Mouse (Mus musculus): Measurements from ENCODE around the gene Theg. TPM values are rescaled to one million over a fixed set of nuclear protein-coding genes. Genes with fewer than 3 reads are reported as not detected.

Theg gene
- polyA plus RNA-seq, 1 experiment from 2014 or later, result not detected

DNA sequence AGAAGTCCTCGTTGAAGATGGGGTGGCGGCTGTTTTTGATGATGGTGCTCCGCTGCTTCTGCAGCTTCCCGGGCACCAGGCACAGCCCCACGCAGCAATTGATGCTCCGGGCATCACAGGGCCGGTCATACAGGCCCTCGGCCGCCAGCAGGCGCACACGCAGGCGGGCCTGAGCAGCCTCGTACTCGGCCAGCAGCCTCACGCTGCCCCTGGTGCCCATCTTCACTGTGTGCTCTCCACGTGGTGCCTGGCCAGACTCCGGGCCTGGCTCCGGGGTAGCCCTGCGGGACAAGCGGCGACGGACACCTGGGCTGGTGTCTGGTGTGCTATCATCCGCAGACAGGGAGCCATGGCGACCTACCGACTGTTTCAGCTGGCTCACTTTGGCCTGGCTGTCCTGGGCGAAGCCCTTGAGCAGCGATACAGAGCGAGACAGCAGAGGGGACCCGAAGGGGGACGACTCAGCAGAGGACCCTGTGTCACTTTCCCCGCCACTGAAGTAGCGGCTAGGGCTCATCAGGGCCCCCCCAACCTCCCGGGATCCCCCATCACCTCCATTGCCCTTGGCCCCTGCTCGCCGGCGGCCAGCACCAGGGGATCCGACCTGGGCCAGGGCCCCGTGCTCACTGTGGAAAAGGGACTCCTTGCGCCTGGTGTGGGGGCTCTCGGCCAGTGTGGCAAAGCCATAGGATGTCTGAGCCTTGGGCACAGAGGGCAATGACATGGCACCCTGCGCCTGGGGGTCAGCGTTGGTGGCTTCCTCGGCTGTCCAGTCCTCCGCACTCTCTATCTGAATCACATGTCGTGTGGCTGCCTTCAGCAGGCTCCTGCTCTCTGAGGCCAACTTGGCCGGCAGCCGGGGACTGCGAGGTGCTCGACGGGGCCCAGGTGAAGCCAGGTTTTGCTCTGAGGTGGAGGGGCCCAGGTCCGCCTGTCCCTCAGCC is 25.3 kb upstream of the Theg start:
- Histone ChIP-seq H3K36me3 (ENCODE audit: insufficient read depth, low read length) (no peaks in the 10 kb centered on the region), H3K9me3 (ENCODE audit: low read length) (no peaks in the 10 kb centered on the region), H3K4me3 (ENCODE audit: low read depth, low read length) (no peak overlapping the region), H3K4me1 (ENCODE audit: insufficient read depth, low read depth, low read length) (peaks cover 8% of the 10 kb centered on the region; the same call in 1 of the 2 replicates), H3K4me2 (replicated peaks; ENCODE audit: low read depth, low read length) (no peak overlapping the region), H3K9ac (replicated peaks; ENCODE audit: low read depth) (no peak overlapping the region), H3K27me3 (replicated peaks; ENCODE audit: insufficient read depth, low read length) (peaks cover 22% of the 10 kb centered on the region; the same call in 1 of the 2 replicates), H3K27ac (ENCODE audit: low read length) (no peak overlapping the region)
- WGBS, result 10% methylated on average over 48 of the region's 51 CpGs
- peak; percentile 14 for DNase-seq (ENCODE audit: low spot score)
- peak; percentile 63 for TF ChIP-seq CTCF (IDR thresholded peaks at IDR 0.05)
- no peak for TF ChIP-seq EP300 (IDR thresholded peaks at IDR 0.05)
- no peak for ATAC-seq

DNA sequence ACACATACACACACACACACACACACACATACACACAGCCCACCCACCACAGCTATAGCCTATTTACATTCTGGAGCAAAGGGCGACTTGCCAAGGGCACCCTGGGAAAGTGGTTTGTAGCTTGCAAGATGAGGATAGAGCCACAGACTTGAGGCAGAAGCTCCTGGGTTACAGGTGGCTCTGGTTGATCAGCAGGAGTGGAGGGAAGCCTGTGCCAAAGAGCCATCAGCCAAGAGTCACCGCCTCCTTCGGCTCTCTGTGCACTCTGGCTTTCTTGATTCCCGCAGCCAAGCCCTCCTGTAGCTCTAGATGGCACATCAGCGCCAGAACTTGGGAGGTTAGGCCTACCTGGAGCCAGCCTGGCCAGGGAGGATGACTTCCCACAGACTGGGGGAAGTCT is 24.2 kb upstream of the Theg start:
- Histone ChIP-seq H3K4me2 (replicated peaks; ENCODE audit: low read depth, low read length) (no peak overlapping the region), H3K4me1 (ENCODE audit: insufficient read depth, low read depth, low read length) (peaks cover 8% of the 10 kb centered on the region; the same call in 1 of the 2 replicates), H3K27me3 (replicated peaks; ENCODE audit: insufficient read depth, low read length) (peaks cover 22% of the 10 kb centered on the region; the same call in 1 of the 2 replicates), H3K36me3 (ENCODE audit: insufficient read depth, low read length) (no peaks in the 10 kb centered on the region), H3K27ac (ENCODE audit: low read length) (no peak overlapping the region), H3K4me3 (ENCODE audit: low read depth, low read length) (no peak overlapping the region), H3K9ac (replicated peaks; ENCODE audit: low read depth) (no peak overlapping the region), H3K9me3 (ENCODE audit: low read length) (no peaks in the 10 kb centered on the region)
- DNase-seq (ENCODE audit: low spot score) (no peak), ATAC-seq (no peak)
- TF ChIP-seq EP300 (IDR thresholded peaks at IDR 0.05), result no peak
- no peak for TF ChIP-seq CTCF (IDR thresholded peaks at IDR 0.05)
- 29% methylated on average over 5 of the region's 5 CpGs for WGBS

DNA sequence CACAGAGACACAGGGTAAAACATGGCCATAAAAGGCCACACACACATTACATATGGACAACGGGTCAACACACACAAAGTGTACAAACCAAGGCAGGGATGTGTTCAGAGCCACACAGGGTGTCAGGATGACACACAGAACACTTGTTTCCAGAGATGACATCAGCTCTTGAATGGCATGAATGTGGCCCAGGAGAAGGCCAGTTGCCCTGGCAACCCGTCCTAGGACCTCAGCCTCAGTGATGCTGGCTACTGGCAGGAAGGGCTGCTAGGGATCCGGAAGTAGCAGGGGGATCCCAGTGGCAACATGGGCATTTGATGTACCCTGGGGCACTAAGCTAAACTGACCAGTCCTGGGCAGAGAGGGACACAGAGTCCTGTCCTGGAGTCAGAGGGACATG is 22.1 kb upstream of the Theg start:
- Histone ChIP-seq H3K27me3 (replicated peaks; ENCODE audit: insufficient read depth, low read length) (peaks cover 22% of the 10 kb centered on the region; the same call in 1 of the 2 replicates), H3K4me2 (replicated peaks; ENCODE audit: low read depth, low read length) (no peak overlapping the region), H3K4me1 (ENCODE audit: insufficient read depth, low read depth, low read length) (peaks cover 8% of the 10 kb centered on the region; the same call in 1 of the 2 replicates), H3K9ac (replicated peaks; ENCODE audit: low read depth) (no peak overlapping the region), H3K36me3 (ENCODE audit: insufficient read depth, low read length) (no peaks in the 10 kb centered on the region), H3K9me3 (ENCODE audit: low read length) (no peaks in the 10 kb centered on the region), H3K27ac (ENCODE audit: low read length) (no peak overlapping the region), H3K4me3 (ENCODE audit: low read depth, low read length) (no peak overlapping the region)
- DNase-seq (ENCODE audit: low spot score), result no peak
- WGBS, result 86% methylated on average over 3 of the region's 3 CpGs
- no peak for ATAC-seq
- TF ChIP-seq EP300 (IDR thresholded peaks at IDR 0.05) (no peak), CTCF (IDR thresholded peaks at IDR 0.05) (no peak)

DNA sequence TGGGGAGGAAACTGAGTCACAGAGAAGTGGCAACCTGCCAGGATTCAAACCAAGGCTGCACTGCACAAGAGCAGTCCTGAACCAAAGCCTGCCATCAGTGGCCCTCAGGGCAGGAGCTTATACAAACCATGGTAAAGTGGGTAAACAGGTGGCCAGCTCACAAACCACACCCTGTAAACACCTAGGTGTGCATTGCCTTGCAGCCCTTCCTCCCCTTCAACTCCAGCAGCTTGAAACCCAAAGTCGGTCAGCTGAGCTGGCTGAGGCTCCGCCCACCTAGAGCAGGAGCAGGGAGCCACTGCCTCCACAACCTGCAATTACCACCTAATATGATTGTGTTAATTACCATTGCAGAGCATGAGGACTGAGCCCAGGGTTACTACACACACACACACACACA is 20.8 kb upstream of the Theg start:
- TF ChIP-seq EP300 (IDR thresholded peaks at IDR 0.05), result no peak
- no peak for TF ChIP-seq CTCF (IDR thresholded peaks at IDR 0.05)
- Histone ChIP-seq H3K9me3 (ENCODE audit: low read length) (no peaks in the 10 kb centered on the region), H3K4me2 (replicated peaks; ENCODE audit: low read depth, low read length) (no peak overlapping the region), H3K4me3 (ENCODE audit: low read depth, low read length) (no peak overlapping the region), H3K4me1 (ENCODE audit: insufficient read depth, low read depth, low read length) (0 out of 2 replicates have a peak, but pooled peaks cover 4% of the 10 kb centered on the region), H3K36me3 (ENCODE audit: insufficient read depth, low read length) (no peaks in the 10 kb centered on the region), H3K27me3 (replicated peaks; ENCODE audit: insufficient read depth, low read length) (peaks cover 12% of the 10 kb centered on the region; the same call in 1 of the 2 replicates), H3K9ac (replicated peaks; ENCODE audit: low read depth) (no peak overlapping the region), H3K27ac (ENCODE audit: low read length) (no peak overlapping the region)
- 41% methylated on average over 2 of the region's 2 CpGs for WGBS
- peak; percentile 9; the same call in 1 of the 2 replicates for ATAC-seq
- DNase-seq (ENCODE audit: low spot score), result peak; percentile 12

DNA sequence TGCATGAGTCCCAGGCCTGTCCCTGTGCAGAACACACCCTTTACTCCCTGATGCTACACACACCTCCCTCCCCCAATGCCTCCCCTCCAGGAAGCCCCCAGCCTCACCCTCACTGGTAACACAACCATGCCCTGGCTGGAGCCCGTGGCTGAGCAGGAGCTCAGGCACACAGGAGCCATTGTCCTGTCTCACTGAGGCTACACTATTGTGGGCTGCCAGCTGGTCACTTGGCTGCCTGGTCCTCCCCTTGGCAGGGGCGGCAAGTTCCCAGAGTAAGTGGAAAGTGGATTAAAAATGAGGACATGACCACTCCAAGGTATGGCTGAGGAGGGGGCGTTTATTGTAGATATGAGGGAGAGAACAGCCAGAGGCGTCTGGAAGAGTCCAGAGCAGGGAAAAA is 19.4 kb upstream of the Theg start:
- H3K4me3 ChIP-seq (ENCODE audit: low read depth, low read length), result no peak overlapping the region
- no peaks in the 10 kb centered on the region for H3K27me3 ChIP-seq (replicated peaks; ENCODE audit: insufficient read depth, low read length)
- TF ChIP-seq EP300 (IDR thresholded peaks at IDR 0.05), result no peak
- TF ChIP-seq CTCF (IDR thresholded peaks at IDR 0.05), result no peak
- no peak overlapping the region for H3K9ac ChIP-seq (replicated peaks; ENCODE audit: low read depth)
- H3K4me2 ChIP-seq (replicated peaks; ENCODE audit: low read depth, low read length), result no peak overlapping the region
- no peaks in the 10 kb centered on the region for H3K9me3 ChIP-seq (ENCODE audit: low read length)
- no peaks in the 10 kb centered on the region for H3K36me3 ChIP-seq (ENCODE audit: insufficient read depth, low read length)
- no peaks in the 10 kb centered on the region for H3K4me1 ChIP-seq (ENCODE audit: insufficient read depth, low read depth, low read length)
- DNase-seq (ENCODE audit: low spot score) (no peak), ATAC-seq (no peak)
- no peak overlapping the region for H3K27ac ChIP-seq (ENCODE audit: low read length)
- WGBS, result 55% methylated on average over 4 of the region's 4 CpGs

DNA sequence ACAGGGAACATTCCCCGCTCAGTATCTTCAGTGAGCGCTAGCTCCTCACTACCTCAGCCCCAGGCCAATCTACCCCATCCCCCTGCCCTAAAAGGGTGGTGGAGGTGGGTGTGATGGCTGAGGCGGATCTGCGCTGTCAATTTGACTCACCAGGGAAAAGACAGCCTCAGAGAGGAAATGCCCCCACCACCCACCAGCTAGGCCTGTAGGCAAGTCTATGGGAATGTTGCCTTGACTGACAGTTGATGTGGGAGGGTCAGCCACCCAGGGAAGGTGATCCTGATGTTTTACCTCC is 10.8 kb upstream of the Theg start:
- no peak for DNase-seq (ENCODE audit: low spot score)

More for the DNA sequence above, 10.8 kb upstream of the Theg start:
- Histone ChIP-seq H3K4me3 (ENCODE audit: low read depth, low read length) (no peak overlapping the region), H3K9ac (replicated peaks; ENCODE audit: low read depth) (no peak overlapping the region), H3K4me2 (replicated peaks; ENCODE audit: low read depth, low read length) (no peak overlapping the region), H3K27ac (ENCODE audit: low read length) (no peak overlapping the region), H3K27me3 (replicated peaks; ENCODE audit: insufficient read depth, low read length) (no peaks in the 10 kb centered on the region), H3K4me1 (ENCODE audit: insufficient read depth, low read depth, low read length) (no peaks in the 10 kb centered on the region), H3K36me3 (ENCODE audit: insufficient read depth, low read length) (no peaks in the 10 kb centered on the region), H3K9me3 (ENCODE audit: low read length) (no peaks in the 10 kb centered on the region)
- ATAC-seq, result no peak
- TF ChIP-seq EP300 (IDR thresholded peaks at IDR 0.05), result no peak
- no peak for TF ChIP-seq CTCF (IDR thresholded peaks at IDR 0.05)
- 78% methylated on average over 4 of the region's 4 CpGs for WGBS

Data from lung, postnatal 0 days (tissue).